Mouse (Mus musculus): ENCODE measurements at regions not wholly inside any gene's neighbourhood (a gene's known extent, or its start where the extent isn't known, plus 50 kb on each side); places are given as distances from the start of the nearest gene placed in this dataset.

GRCm38 (mm10) chr8:26266384-26266783, 147.1 kb downstream of the Gm45692 start:
- TF ChIP-seq CTCF (conservative IDR thresholded peaks at IDR 0.05 in 1 of 2, IDR thresholded peaks at IDR 0.05 in 1 of 2; ENCODE audit: low read depth in 2 of 2, low read length in 2 of 2): no peak
- no peak for TF ChIP-seq POLR2A (IDR thresholded peaks at IDR 0.05; ENCODE audit: low read depth, low read length)
- TF ChIP-seq SIN3A (IDR thresholded peaks at IDR 0.05; ENCODE audit: low read length): no peak
- no peak for TF ChIP-seq MAX (IDR thresholded peaks at IDR 0.05; ENCODE audit: low read length)
- TF ChIP-seq EP300 (IDR thresholded peaks at IDR 0.05; ENCODE audit: low read length): no peak
- TF ChIP-seq TCF12 (IDR thresholded peaks at IDR 0.05; ENCODE audit: low read depth, low read length): no peak
- TF ChIP-seq MAFK (IDR thresholded peaks at IDR 0.05; ENCODE audit: insufficient replicate concordance, low read length): no peak
- TF ChIP-seq USF1 (IDR thresholded peaks at IDR 0.05; ENCODE audit: low read depth, low read length): no peak
